Mouse (Mus musculus): Measurements from ENCODE around the gene Dok4.

- TF ChIP-seq GATA1 (IDR thresholded peaks at IDR 0.05; ENCODE audit: low read length) (no peak), TAL1 (IDR thresholded peaks at IDR 0.05; ENCODE audit: low read length) (no peak)
Measured at GRCm38 (mm10) chr8:94875871-94876150, 319 bp downstream of the Dok4 start.

Measured in erythroblast, embryonic 14.5 days (primary cell).